18 mouse cellular contexts compared by ENCODE assay signal in genomic region chr1:151171572-151172461, GRCm38 (mm10). TPM values are rescaled to one million over a fixed set of nuclear protein-coding genes. Genes with fewer than 3 reads are reported as not detected.
A peak's percentile ranks its signal among the peaks of the same experiment; 100 is the strongest.
DNase-seq lines count a peak whose midpoint lies in the region.
"Had no signal": no experiment of that assay in that cellular context is flagged by ENCODE, and none has a peak within 500 bp of the region (broad histone marks: within the 10 kb centered on the region; RNA-seq: fewer than 3 reads in every experiment).

No protein-coding gene starts in this region.

- intact Hi-C loops in left cerebral cortex, postnatal 36 days (cut with DNase I): loop anchor here (10.0 kb wide), 1 partner anchor 87 kb away; no protein-coding TSS in a partner anchor

- peaks cover 9% of the 10 kb centered on the region for H3K4me1 ChIP-seq in heart, embryonic 10.5 days

- no peak overlapping the region for H3K27ac ChIP-seq in heart, embryonic 10.5 days
- H3K27ac ChIP-seq: embryonic facial prominence, embryonic 12.5 days; hindbrain, embryonic 12.5 days; kidney, embryonic 15.5 days; lung, embryonic 15.5 days had no signal

- no peaks in the 10 kb centered on the region for H3K36me3 ChIP-seq in heart, embryonic 10.5 days
- H3K36me3 ChIP-seq: embryonic facial prominence, embryonic 12.5 days; hindbrain, embryonic 12.5 days; kidney, embryonic 15.5 days; lung, embryonic 15.5 days had no signal

- DNase-seq in adrenal gland, postnatal 14 days: peak; percentile 12
- no peak for DNase-seq in adrenal gland, adult 8-10 months
- peak; percentile 75 for DNase-seq in heart, adult 8-10 months (ENCODE audit: low spot score)
- DNase-seq in heart, embryonic 10.5 days (ENCODE audit: low spot score): no peak
- DNase-seq in 3134 (ENCODE audit: extremely low read depth, insufficient read length, low spot score): peak; percentile 41
- peak; percentile 70 for DNase-seq in brain, adult 2 months (ENCODE audit: low read depth, low spot score)
- DNase-seq in thymus, postnatal 4 days: no peak
- DNase-seq in left cerebral cortex, postnatal 36 days (ENCODE audit: low spot score in 2 of 2): no peak
- DNase-seq: cerebellum, postnatal 14 days had no signal

- no peaks in the 10 kb centered on the region for H3K9me3 ChIP-seq in heart, embryonic 10.5 days
- H3K9me3 ChIP-seq: embryonic facial prominence, embryonic 12.5 days; hindbrain, embryonic 12.5 days; kidney, embryonic 15.5 days; lung, embryonic 15.5 days had no signal

- no peak overlapping the region for H3K4me3 ChIP-seq in heart, embryonic 10.5 days
- H3K4me3 ChIP-seq: embryonic facial prominence, embryonic 12.5 days; hindbrain, embryonic 12.5 days; kidney, embryonic 15.5 days; lung, embryonic 15.5 days had no signal

- H3K27me3 ChIP-seq in heart, embryonic 10.5 days (ENCODE audit: insufficient read depth, poor library complexity, severe bottlenecking): no peaks in the 10 kb centered on the region; the same call in 1 of the 2 replicates
- H3K27me3 ChIP-seq: embryonic facial prominence, embryonic 12.5 days; hindbrain, embryonic 12.5 days; kidney, embryonic 15.5 days; lung, embryonic 15.5 days had no signal

- 72% methylated on average over 2 of the region's 2 CpGs for WGBS in heart, embryonic 10.5 days

RNA-seq across cellular contexts. Expression of gene Gm47985, which starts 10.5 kb away (rescaled TPM):
- not detected in 2 replicates for total RNA-seq in adrenal gland, postnatal 14 days (2021)
- total RNA-seq in adrenal gland, adult 8-10 months (2022): not detected
- total RNA-seq in heart, adult 8-10 months (2022): 1 to 10 TPM in 1 of 4 experiments, under 1 TPM in 2, not detected in 1; 0.60 to 1.2 (median 0.63) TPM
- polyA plus RNA-seq in heart, embryonic 10.5 days (2016; fragmentation: Nextera tagmentation; extraction: Ambion mirVana): 0.93 and 1.5 TPM in 2 replicates
- total RNA-seq in left cerebral cortex, postnatal 36 days (2021): not detected
- total RNA-seq: left cerebral cortex, adult 18-20 months had no signal
- polyA plus RNA-seq: forebrain, embryonic 16.5 days; lung, embryonic 15.5 days had no signal

RNA-seq across cellular contexts. Expression of gene Gm8947, which starts 20.4 kb away (rescaled TPM):
- not detected in 2 replicates for total RNA-seq in adrenal gland, postnatal 14 days (2021)
- not detected for total RNA-seq in adrenal gland, adult 8-10 months (2022)
- not detected for total RNA-seq in heart, adult 8-10 months (2022)
- 0.46 and 0.51 TPM in 2 replicates for polyA plus RNA-seq in heart, embryonic 10.5 days (2016; fragmentation: Nextera tagmentation; extraction: Ambion mirVana)
- total RNA-seq in left cerebral cortex, postnatal 36 days (2021): not detected
- total RNA-seq: left cerebral cortex, adult 18-20 months had no signal
- polyA plus RNA-seq: forebrain, embryonic 16.5 days; hindbrain, embryonic 12.5 days had no signal

RNA-seq across cellular contexts. Expression of gene Gm47995, which starts 26.4 kb away (rescaled TPM):
- total RNA-seq in adrenal gland, postnatal 14 days (2021): not detected in 2 replicates
- total RNA-seq in adrenal gland, adult 8-10 months (2022): not detected
- total RNA-seq in heart, adult 8-10 months (2022): not detected
- polyA plus RNA-seq in heart, embryonic 10.5 days (2016; fragmentation: Nextera tagmentation; extraction: Ambion mirVana): 0.33 and 0.62 TPM in 2 replicates
- not detected for total RNA-seq in left cerebral cortex, postnatal 36 days (2021)
- total RNA-seq: left cerebral cortex, adult 18-20 months had no signal
- polyA plus RNA-seq: embryonic facial prominence, embryonic 12.5 days; forebrain, embryonic 16.5 days; hindbrain, embryonic 12.5 days; lung, embryonic 15.5 days; midbrain, embryonic 11.5 days; neural tube, embryonic 11.5 days had no signal

RNA-seq across cellular contexts. Expression of gene 3110040M04Rik, which starts 32.1 kb away (rescaled TPM):
- not detected in 2 replicates for total RNA-seq in adrenal gland, postnatal 14 days (2021)
- not detected for total RNA-seq in adrenal gland, adult 8-10 months (2022)
- total RNA-seq in heart, adult 8-10 months (2022): not detected
- polyA plus RNA-seq in heart, embryonic 10.5 days (2016; fragmentation: Nextera tagmentation; extraction: Ambion mirVana): 0.55 TPM in 1 of 2 replicates, not detected in the other
- total RNA-seq in left cerebral cortex, postnatal 36 days (2021): not detected
- total RNA-seq: left cerebral cortex, adult 18-20 months had no signal
- polyA plus RNA-seq: embryonic facial prominence, embryonic 12.5 days; forebrain, embryonic 16.5 days; limb, embryonic 14.5 days; lung, embryonic 15.5 days had no signal

RNA-seq across cellular contexts. Expression of gene Gm47996, which starts 38.1 kb away (rescaled TPM):
- total RNA-seq in adrenal gland, postnatal 14 days (2021): not detected in 2 replicates
- not detected for total RNA-seq in adrenal gland, adult 8-10 months (2022)
- not detected for total RNA-seq in heart, adult 8-10 months (2022)
- polyA plus RNA-seq in heart, embryonic 10.5 days (2016; fragmentation: Nextera tagmentation; extraction: Ambion mirVana): 0.18 TPM in 1 of 2 replicates, not detected in the other
- total RNA-seq in left cerebral cortex, postnatal 36 days (2021): not detected
- total RNA-seq: left cerebral cortex, adult 18-20 months had no signal
- polyA plus RNA-seq: embryonic facial prominence, embryonic 12.5 days; forebrain, embryonic 16.5 days; hindbrain, embryonic 12.5 days; lung, embryonic 15.5 days; midbrain, embryonic 11.5 days; neural tube, embryonic 11.5 days had no signal

Comparison
In these comparisons a context has a peak if more than half of its experiments do, and no peak if none do; other contexts are left out.
1. DNase-seq: peak in adrenal gland, postnatal 14 days (single experiment), heart, adult 8-10 months (single experiment), 3134 (single experiment) and brain, adult 2 months (single experiment); none in adrenal gland, adult 8-10 months (single experiment), heart, embryonic 10.5 days (single experiment), thymus, postnatal 4 days (single experiment) and left cerebral cortex, postnatal 36 days (0 of 2).